Mouse (Mus musculus) intestine, embryonic 15.5 days (tissue): ENCODE results near the gene Rbm18. TPM values are rescaled to one million over a fixed set of nuclear protein-coding genes. Genes with fewer than 3 reads are reported as not detected.
"Not testable (repeated sequence)": the region's sequence is repeated elsewhere in the genome, so short reads cannot be mapped to it uniquely, and the experiment has no call there.

ENCODE experiments used
- ATAC-seq: fragments of 200-750 bp; cut with Nextera tagmentation; 2 replicates; pipeline ENCODE4 v1.8.0; 2017; ENCODE audit warnings: moderate TSS enrichment, moderate library complexity
- H3K27ac ChIP-seq: fragments of 300-500 bp; sonication (generic); 2 replicates; pipeline ENCODE4 v1.5.1; 2015; ENCODE audit warnings: mild to moderate bottlenecking, inconsistent platforms
- H3K27me3 ChIP-seq: fragments of 300-500 bp; sonication (generic); replicated peaks from 2 replicates; pipeline ENCODE4 v1.6.1; 2015; ENCODE audit warnings: inconsistent platforms
- H3K36me3 ChIP-seq: fragments of 300-500 bp; sonication (generic); 2 replicates; pipeline ENCODE4 v1.6.1; 2015; ENCODE audit warnings: inconsistent platforms
- H3K4me1 ChIP-seq: fragments of 300-500 bp; sonication (generic); replicated peaks from 2 replicates; pipeline ENCODE4 v1.6.1; 2015; ENCODE audit warnings: inconsistent platforms
- H3K4me2 ChIP-seq: fragments of 300-500 bp; sonication (generic); replicated peaks from 2 replicates; pipeline ENCODE4 v1.6.1; 2015; ENCODE audit warnings: mild to moderate bottlenecking, inconsistent platforms
- H3K4me3 ChIP-seq: fragments of 300-500 bp; sonication (generic); replicated peaks from 2 replicates; pipeline ENCODE4 v1.5.1; 2015; ENCODE audit warnings: inconsistent platforms
- H3K9ac ChIP-seq: fragments of 300-500 bp; sonication (generic); 2 replicates; pipeline ENCODE4 v1.6.1; 2015; ENCODE audit warnings: inconsistent platforms
- H3K9me3 ChIP-seq: fragments of 300-500 bp; sonication (generic); 2 replicates; pipeline ENCODE4 v1.6.1; 2016; ENCODE audit warnings: inconsistent platforms
- WGBS: fragments of 180-500 bp; shearing (Covaris S2); methylation state at CpG from one replicate; pipeline ENCODE4 v1.1.7; 2015; 5-methylcytosine and 5-hydroxymethylcytosine counted together
- polyA plus RNA-seq: library from polyadenylated mRNA; unstranded; fragments of >200 nt; fragmentation: Nextera tagmentation; extraction: Ambion mirVana; gene quantifications from 2 replicates; pipeline ENCODE4 v1.2.1, GENCODE M21; 2015

Rbm18 gene
- 49.0 and 54.4 TPM in 2 replicates for polyA plus RNA-seq

- peak within 1 kb of the TSS; percentile 71 for H3K4me3 ChIP-seq
- under 1% methylated on average over 50 of the region's 50 CpGs for whole genome bisulfite sequencing
- 0 out of 2 replicates have a peak, but pooled peaks cover 10% of the 10 kb centered on the region for H3K4me1 ChIP-seq
- peak within 1 kb of the TSS; percentile 73 for H3K9ac ChIP-seq
- H3K9me3 ChIP-seq, result no peaks in the 10 kb centered on the region
- peaks cover 12% of the 10 kb centered on the region; the same call in 1 of the 2 replicates for H3K36me3 ChIP-seq
- ATAC-seq, result peak; percentile 98
- peak within 1 kb of the TSS; percentile 67 for H3K4me2 ChIP-seq
- peak within 1 kb of the TSS; percentile 84 for H3K27ac ChIP-seq
- no peaks in the 10 kb centered on the region for H3K27me3 ChIP-seq
Observed at GRCm38 (mm10) chr2:36136300-36136941, at the start of gene Rbm18, which contains the start of gene Mrrf. Gene Rbm18 (minus strand): TSS chr2:36136773. Gene Mrrf (plus strand): TSS chr2:36136389.

GRCm38 (mm10) chr2:36184876-36185275, 48.3 kb upstream of the Rbm18 start:
- Histone ChIP-seq H3K4me3 (no peak overlapping the region), H3K9me3 (no peaks in the 10 kb centered on the region), H3K27ac (peak overlapping the region; percentile 73; the same call in 1 of the 2 replicates), H3K27me3 (no peaks in the 10 kb centered on the region), H3K4me1 (0 out of 2 replicates have a peak, but pooled peaks cover 3% of the 10 kb centered on the region), H3K4me2 (no peak overlapping the region), H3K36me3 (no peaks in the 10 kb centered on the region), H3K9ac (no peak overlapping the region)
- no peak for ATAC-seq
- 57% methylated on average over 6 of the region's 6 CpGs for WGBS

- Histone ChIP-seq H3K27me3 (no peaks in the 10 kb centered on the region), H3K27ac (0 out of 2 replicates have a peak overlapping the region, but pooled peaks have one; percentile 73), H3K4me1 (0 out of 2 replicates have a peak, but pooled peaks cover 3% of the 10 kb centered on the region), H3K9ac (no peak overlapping the region), H3K4me2 (no peak overlapping the region), H3K4me3 (no peak overlapping the region), H3K36me3 (no peaks in the 10 kb centered on the region), H3K9me3 (no peaks in the 10 kb centered on the region)
- WGBS, result 92% methylated on average over 2 of the region's 2 CpGs
- ATAC-seq, result peak; percentile 61
Observed at GRCm38 (mm10) chr2:36184192-36184591, 47.6 kb upstream of the Rbm18 start.

GRCm38 (mm10) chr2:36183278-36183677, 46.7 kb upstream of the Rbm18 start:
- 0 out of 2 replicates have a peak, but pooled peaks have one; percentile 36 for ATAC-seq
- Histone ChIP-seq H3K4me2 (no peak overlapping the region), H3K9ac (no peak overlapping the region), H3K9me3 (no peaks in the 10 kb centered on the region), H3K27me3 (no peaks in the 10 kb centered on the region), H3K4me1 (0 out of 2 replicates have a peak, but pooled peaks cover 3% of the 10 kb centered on the region), H3K4me3 (no peak overlapping the region), H3K36me3 (no peaks in the 10 kb centered on the region), H3K27ac (no peak overlapping the region)
- 63% methylated on average over 2 of the region's 2 CpGs for WGBS

- not testable (repeated sequence) for H3K27me3 ChIP-seq, H3K9me3 ChIP-seq, H3K4me3 ChIP-seq, H3K27ac ChIP-seq, H3K4me1 ChIP-seq, ATAC-seq, H3K4me2 ChIP-seq, H3K9ac ChIP-seq, H3K36me3 ChIP-seq
- 87% methylated on average over 4 of the region's 4 CpGs for WGBS
Observed at GRCm38 (mm10) chr2:36181587-36182368, 45.2 kb upstream of the Rbm18 start.

GRCm38 (mm10) chr2:36179487-36179886, 42.9 kb upstream of the Rbm18 start:
- H3K4me2 ChIP-seq, result no peak overlapping the region
- ATAC-seq, result no peak
- no peak overlapping the region for H3K4me3 ChIP-seq
- no peaks in the 10 kb centered on the region for H3K9me3 ChIP-seq
- WGBS, result 62% methylated on average over 3 of the region's 3 CpGs
- H3K9ac ChIP-seq, result no peak overlapping the region
- H3K27ac ChIP-seq, result no peak overlapping the region
- no peaks in the 10 kb centered on the region for H3K27me3 ChIP-seq
- no peaks in the 10 kb centered on the region for H3K36me3 ChIP-seq
- H3K4me1 ChIP-seq, result no peaks in the 10 kb centered on the region

- 81% methylated on average over 3 of the region's 3 CpGs for WGBS
- Histone ChIP-seq H3K4me2 (no peak overlapping the region), H3K9me3 (no peaks in the 10 kb centered on the region), H3K4me1 (no peaks in the 10 kb centered on the region), H3K36me3 (no peaks in the 10 kb centered on the region), H3K27me3 (no peaks in the 10 kb centered on the region), H3K27ac (no peak overlapping the region), H3K4me3 (no peak overlapping the region), H3K9ac (no peak overlapping the region)
- no peak for ATAC-seq
Observed at GRCm38 (mm10) chr2:36172574-36172973, 36.0 kb upstream of the Rbm18 start.

- no peak overlapping the region for H3K9ac ChIP-seq
- no peak overlapping the region for H3K4me3 ChIP-seq
- no peak for ATAC-seq
- H3K27ac ChIP-seq, result no peak overlapping the region
- no peaks in the 10 kb centered on the region for H3K4me1 ChIP-seq
- no peaks in the 10 kb centered on the region for H3K36me3 ChIP-seq
- no peaks in the 10 kb centered on the region for H3K9me3 ChIP-seq
- H3K27me3 ChIP-seq, result no peaks in the 10 kb centered on the region
- H3K4me2 ChIP-seq, result no peak overlapping the region
- 69% methylated on average over 4 of the region's 4 CpGs for WGBS
Observed at GRCm38 (mm10) chr2:36172136-36172535, 35.6 kb upstream of the Rbm18 start.

GRCm38 (mm10) chr2:36169176-36169575, 32.6 kb upstream of the Rbm18 start:
- Histone ChIP-seq H3K9ac (no peak overlapping the region), H3K4me3 (no peak overlapping the region), H3K9me3 (no peaks in the 10 kb centered on the region), H3K27ac (no peak overlapping the region), H3K4me2 (no peak overlapping the region), H3K36me3 (no peaks in the 10 kb centered on the region), H3K27me3 (no peaks in the 10 kb centered on the region), H3K4me1 (no peaks in the 10 kb centered on the region)
- no peak for ATAC-seq
- 76% methylated on average over 4 of the region's 4 CpGs for WGBS

- Histone ChIP-seq H3K27me3 (no peaks in the 10 kb centered on the region), H3K9ac (no peak overlapping the region), H3K9me3 (no peaks in the 10 kb centered on the region), H3K27ac (no peak overlapping the region), H3K4me3 (no peak overlapping the region), H3K4me1 (no peaks in the 10 kb centered on the region), H3K36me3 (no peaks in the 10 kb centered on the region), H3K4me2 (no peak overlapping the region)
- no peak for ATAC-seq
- 57% methylated on average over 1 of the region's 1 CpGs for WGBS
Observed at GRCm38 (mm10) chr2:36167990-36168618, 31.5 kb upstream of the Rbm18 start.

GRCm38 (mm10) chr2:36159336-36159735, 22.8 kb upstream of the Rbm18 start:
- Histone ChIP-seq H3K9ac (no peak overlapping the region), H3K27ac (no peak overlapping the region)
- WGBS, result 84% methylated on average over 4 of the region's 4 CpGs

GRCm38 (mm10) chr2:36157461-36157860, 20.9 kb upstream of the Rbm18 start:
- Histone ChIP-seq H3K9me3 (no peaks in the 10 kb centered on the region), H3K27me3 (no peaks in the 10 kb centered on the region), H3K36me3 (no peaks in the 10 kb centered on the region), H3K4me3 (no peak overlapping the region), H3K27ac (no peak overlapping the region), H3K9ac (no peak overlapping the region), H3K4me1 (no peaks in the 10 kb centered on the region), H3K4me2 (no peak overlapping the region)
- 100% methylated on average over 1 of the region's 1 CpGs for WGBS
- no peak for ATAC-seq

More at GRCm38 (mm10) chr2:36159336-36159735, 22.8 kb upstream of the Rbm18 start:
- H3K4me3 ChIP-seq, result no peak overlapping the region
- no peak overlapping the region for H3K4me2 ChIP-seq
- no peaks in the 10 kb centered on the region for H3K27me3 ChIP-seq
- no peaks in the 10 kb centered on the region for H3K36me3 ChIP-seq
- no peak for ATAC-seq
- no peaks in the 10 kb centered on the region for H3K9me3 ChIP-seq
- H3K4me1 ChIP-seq, result no peaks in the 10 kb centered on the region
